Mouse (Mus musculus) erythroid progenitor cell, adult 5-6 weeks (primary cell): ENCODE data around the gene Ucp2. TPM values are rescaled to one million over a fixed set of nuclear protein-coding genes. Genes with fewer than 3 reads are reported as not detected.

Source experiments
- ATAC-seq: replicated peaks from 2 replicates; pipeline ENCODE4 v1.8.0; 2016; ENCODE audit warnings: moderate number of reproducible peaks, mild to moderate bottlenecking, moderate TSS enrichment, inconsistent platforms; ENCODE audit not compliant: poor library complexity, low FRiP score, severe bottlenecking
- total RNA-seq, 2 experiments: library from RNA; stranded (forward) in 1 of 2; stranded (reverse) in 1 of 2; fragments of 150-400 nt in 1 of 2; fragments of 186-747, 209-891 nt in 1 of 2; gene quantifications; 2 replicates each; pipeline versions ENCODE4 v1.2.3 to v1.2.4; 2015 to 2017; ENCODE audit warnings: low replicate concordance in 2 of 2

The Ucp2 gene
- total RNA-seq, 2 experiments from 2014 or later: 595 to 753 TPM

- peak; percentile 6; the same call in 1 of the 2 replicates for ATAC-seq
Measured at GRCm38 (mm10) chr7:100501027-100501843, 8.1 kb downstream of the Ucp2 start.

- ATAC-seq: no peak
Measured at GRCm38 (mm10) chr7:100501844-100502373, 8.8 kb downstream of the Ucp2 start.

GRCm38 (mm10) chr7:100502374-100502922 is 9.3 kb downstream of the Ucp2 start:
- ATAC-seq: peak; percentile 10; the same call in 1 of the 2 replicates

- peak; percentile 23 for ATAC-seq
Measured at GRCm38 (mm10) chr7:100503076-100503475, 9.9 kb downstream of the Ucp2 start.

GRCm38 (mm10) chr7:100504740-100505487 is 11.8 kb downstream of the Ucp2 start:
- no peak for ATAC-seq

GRCm38 (mm10) chr7:100506494-100506893 is 13.4 kb downstream of the Ucp2 start:
- ATAC-seq: no peak

GRCm38 (mm10) chr7:100508670-100509069 is 15.5 kb downstream of the Ucp2 start:
- ATAC-seq: no peak

GRCm38 (mm10) chr7:100511602-100512001 is 18.5 kb downstream of the Ucp2 start:
- ATAC-seq: no peak

GRCm38 (mm10) chr7:100514573-100514972 is 21.4 kb downstream of the Ucp2 start, which contains the start of gene Dnajb13:
Gene Dnajb13 (minus strand): TSS chr7:100514960.
- ATAC-seq: no peak

- ATAC-seq: no peak
Measured at GRCm38 (mm10) chr7:100520204-100520603, 27.1 kb downstream of the Ucp2 start.

GRCm38 (mm10) chr7:100520663-100521285 is 27.6 kb downstream of the Ucp2 start:
- peak; percentile 93 for ATAC-seq

- no peak for ATAC-seq
Measured at GRCm38 (mm10) chr7:100522222-100522621, 29.1 kb downstream of the Ucp2 start.

- ATAC-seq: no peak
Measured at GRCm38 (mm10) chr7:100524669-100525068, 31.5 kb downstream of the Ucp2 start.

GRCm38 (mm10) chr7:100530766-100531165 is 37.6 kb downstream of the Ucp2 start:
- no peak for ATAC-seq

- no peak for ATAC-seq
Measured at GRCm38 (mm10) chr7:100533503-100533902, 40.4 kb downstream of the Ucp2 start.

- no peak for ATAC-seq
Measured at GRCm38 (mm10) chr7:100534216-100534615, 41.1 kb downstream of the Ucp2 start.

GRCm38 (mm10) chr7:100535831-100536230 is 42.7 kb downstream of the Ucp2 start:
- ATAC-seq: no peak

- ATAC-seq: peak; percentile 99
Measured at GRCm38 (mm10) chr7:100536804-100537518, 43.8 kb downstream of the Ucp2 start, which contains the start of gene Coa4. Gene Coa4 (plus strand): TSS chr7:100537071.

- ATAC-seq: no peak
Measured at GRCm38 (mm10) chr7:100537519-100537902, 44.4 kb downstream of the Ucp2 start.
